Mouse (Mus musculus) lung, embryonic 15.5 days (tissue): Measurements from ENCODE around the gene Rnf26. TPM values are rescaled to one million over a fixed set of nuclear protein-coding genes. Genes with fewer than 3 reads are reported as not detected.

Experiments
- ATAC-seq: fragments of 200-750 bp; cut with Nextera tagmentation; 2 replicates; pipeline ENCODE4 v1.8.0; 2017; ENCODE audit warnings: moderate number of reproducible peaks, borderline replicate concordance; ENCODE audit not compliant: low FRiP score, low TSS enrichment; ENCODE audit errors: extremely low read depth
- H3K27ac ChIP-seq: fragments of 300-500 bp; sonication (generic); 2 replicates; pipeline ENCODE4 v1.5.1; 2015; ENCODE audit warnings: moderate library complexity, mild to moderate bottlenecking, inconsistent platforms
- H3K27me3 ChIP-seq: fragments of 300-500 bp; sonication (generic); 2 replicates; pipeline ENCODE4 v1.6.1; 2015; ENCODE audit warnings: inconsistent platforms
- H3K36me3 ChIP-seq: fragments of 300-500 bp; sonication (generic); 2 replicates; pipeline ENCODE4 v1.6.1; 2015; ENCODE audit warnings: inconsistent platforms
- H3K4me1 ChIP-seq: fragments of 300-500 bp; sonication (generic); 2 replicates; pipeline ENCODE4 v1.6.1; 2015; ENCODE audit warnings: inconsistent platforms
- H3K4me2 ChIP-seq: fragments of 300-500 bp; sonication (generic); 2 replicates; pipeline ENCODE4 v1.6.1; 2015; ENCODE audit warnings: inconsistent platforms, mild to moderate bottlenecking, moderate library complexity
- H3K4me3 ChIP-seq: fragments of 300-500 bp; sonication (generic); 2 replicates; pipeline ENCODE4 v1.5.1; 2015; ENCODE audit warnings: mild to moderate bottlenecking, inconsistent platforms
- H3K9ac ChIP-seq: fragments of 300-500 bp; sonication (generic); 2 replicates; pipeline ENCODE4 v1.6.1; 2015; ENCODE audit warnings: inconsistent platforms
- H3K9me3 ChIP-seq: fragments of 300-500 bp; sonication (generic); 2 replicates; pipeline ENCODE4 v1.6.1; 2016; ENCODE audit warnings: inconsistent platforms
- WGBS: fragments of 180-500 bp; shearing (Covaris S2); methylation state at CpG from one replicate; pipeline ENCODE4 v1.1.7; 2015; 5-methylcytosine and 5-hydroxymethylcytosine counted together
- polyA plus RNA-seq: library from polyadenylated mRNA; unstranded; fragments of >200 nt; fragmentation: Nextera tagmentation; extraction: Ambion mirVana; gene quantifications from 2 replicates; pipeline ENCODE4 v1.2.1, GENCODE M21; 2015

Gene Rnf26
- 69.9 and 71.4 TPM in 2 replicates for polyA plus RNA-seq

GRCm38 (mm10) chr9:44113105-44113789 lies at the start of gene Rnf26, which contains the start of gene Gm49380:
Rnf26 (minus strand) TSS chr9:44113517.
Gm49380 (minus strand) TSS chr9:44113500.
- Histone ChIP-seq H3K27ac (peak within 1 kb of the TSS; percentile 85), H3K27me3 (no peaks in the 10 kb centered on the region), H3K4me1 (peaks cover 32% of the 10 kb centered on the region), H3K4me2 (peak within 1 kb of the TSS; percentile 61), H3K9ac (peak within 1 kb of the TSS; percentile 83), H3K36me3 (peaks cover 5% of the 10 kb centered on the region; the same call in 1 of the 2 replicates), H3K4me3 (peak within 1 kb of the TSS; percentile 82), H3K9me3 (no peaks in the 10 kb centered on the region)
- WGBS: 0% methylated on average over 49 of the region's 51 CpGs
- ATAC-seq: peak; percentile 94

- no peak overlapping the region for H3K9ac ChIP-seq
- H3K36me3 ChIP-seq: peaks cover 69% of the 10 kb centered on the region
- H3K4me2 ChIP-seq: no peak overlapping the region
- ATAC-seq: no peak
- 86% methylated on average over 3 of the region's 3 CpGs for WGBS
- no peaks in the 10 kb centered on the region for H3K27me3 ChIP-seq
- H3K4me1 ChIP-seq: no peaks in the 10 kb centered on the region
- H3K27ac ChIP-seq: no peak overlapping the region
- no peak overlapping the region for H3K4me3 ChIP-seq
- H3K9me3 ChIP-seq: no peaks in the 10 kb centered on the region
These were observed 46.6 kb upstream of the Rnf26 start for GRCm38 (mm10) chr9:44159886-44160285.

GRCm38 (mm10) chr9:44147290-44147689 lies 34.0 kb upstream of the Rnf26 start:
- H3K27me3 ChIP-seq: no peaks in the 10 kb centered on the region
- H3K36me3 ChIP-seq: peaks cover 38% of the 10 kb centered on the region
- no peak overlapping the region for H3K27ac ChIP-seq
- H3K9ac ChIP-seq: no peak overlapping the region
- 46% methylated on average over 3 of the region's 3 CpGs for WGBS
- no peaks in the 10 kb centered on the region for H3K4me1 ChIP-seq
- no peak for ATAC-seq
- H3K4me3 ChIP-seq: no peak overlapping the region
- no peaks in the 10 kb centered on the region for H3K9me3 ChIP-seq
- no peak overlapping the region for H3K4me2 ChIP-seq

- H3K27me3 ChIP-seq: no peaks in the 10 kb centered on the region
- H3K27ac ChIP-seq: 0 out of 2 replicates have a peak overlapping the region, but pooled peaks have one; percentile 6
- no peak overlapping the region for H3K9ac ChIP-seq
- H3K9me3 ChIP-seq: no peaks in the 10 kb centered on the region
- no peak overlapping the region for H3K4me3 ChIP-seq
- H3K4me2 ChIP-seq: no peak overlapping the region
- ATAC-seq: no peak
- no peaks in the 10 kb centered on the region for H3K4me1 ChIP-seq
- H3K36me3 ChIP-seq: peaks cover 35% of the 10 kb centered on the region
These were observed 31.4 kb upstream of the Rnf26 start for GRCm38 (mm10) chr9:44144718-44145060.

GRCm38 (mm10) chr9:44144023-44144717 lies 30.9 kb upstream of the Rnf26 start:
- no peaks in the 10 kb centered on the region for H3K9me3 ChIP-seq
- no peak overlapping the region for H3K9ac ChIP-seq

GRCm38 (mm10) chr9:44143421-44143820 lies 30.1 kb upstream of the Rnf26 start:
- no peak for ATAC-seq
- Histone ChIP-seq H3K27ac (peak overlapping the region; percentile 25; the same call in 1 of the 2 replicates), H3K9ac (no peak overlapping the region), H3K9me3 (no peaks in the 10 kb centered on the region), H3K4me3 (no peak overlapping the region), H3K27me3 (no peaks in the 10 kb centered on the region), H3K4me1 (no peaks in the 10 kb centered on the region), H3K4me2 (no peak overlapping the region), H3K36me3 (peaks cover 37% of the 10 kb centered on the region)
- 90% methylated on average over 5 of the region's 5 CpGs for WGBS

More at GRCm38 (mm10) chr9:44144023-44144717, 30.9 kb upstream of the Rnf26 start:
- Histone ChIP-seq H3K4me3 (no peak overlapping the region), H3K36me3 (peaks cover 35% of the 10 kb centered on the region), H3K4me2 (no peak overlapping the region), H3K27me3 (no peaks in the 10 kb centered on the region), H3K4me1 (no peaks in the 10 kb centered on the region), H3K27ac (0 out of 2 replicates have a peak overlapping the region, but pooled peaks have one; percentile 6)
- WGBS: 31% methylated on average over 7 of the region's 8 CpGs
- no peak; the same call in 1 of the 2 replicates for ATAC-seq

- ATAC-seq: no peak
- Histone ChIP-seq H3K4me2 (no peak overlapping the region), H3K36me3 (peaks cover 39% of the 10 kb centered on the region), H3K9ac (no peak overlapping the region), H3K27me3 (no peaks in the 10 kb centered on the region), H3K27ac (no peak overlapping the region), H3K4me3 (no peak overlapping the region), H3K4me1 (no peaks in the 10 kb centered on the region), H3K9me3 (no peaks in the 10 kb centered on the region)
- WGBS: 69% methylated on average over 5 of the region's 5 CpGs
These were observed 28.6 kb upstream of the Rnf26 start for GRCm38 (mm10) chr9:44141951-44142350.

GRCm38 (mm10) chr9:44137846-44138245 lies 24.5 kb upstream of the Rnf26 start:
- no peak overlapping the region for H3K27ac ChIP-seq
- WGBS: 44% methylated on average over 4 of the region's 4 CpGs
- no peak overlapping the region for H3K4me3 ChIP-seq
- H3K9me3 ChIP-seq: no peaks in the 10 kb centered on the region
- no peak overlapping the region for H3K9ac ChIP-seq
- ATAC-seq: no peak
- H3K4me1 ChIP-seq: peaks cover 39% of the 10 kb centered on the region
- H3K4me2 ChIP-seq: no peak overlapping the region
- peaks cover 27% of the 10 kb centered on the region for H3K36me3 ChIP-seq
- peaks cover 12% of the 10 kb centered on the region; the same call in 1 of the 2 replicates for H3K27me3 ChIP-seq

- Histone ChIP-seq H3K36me3 (peaks cover 19% of the 10 kb centered on the region), H3K27me3 (peaks cover 16% of the 10 kb centered on the region; the same call in 1 of the 2 replicates), H3K9ac (peak overlapping the region; percentile 70), H3K4me2 (peak overlapping the region; percentile 95), H3K27ac (peak overlapping the region; percentile 87), H3K4me3 (peak overlapping the region; percentile 70), H3K4me1 (peaks cover 58% of the 10 kb centered on the region), H3K9me3 (no peaks in the 10 kb centered on the region)
- 22% methylated on average over 7 of the region's 7 CpGs for WGBS
- ATAC-seq: peak; percentile 24; the same call in 1 of the 2 replicates
These were observed 22.6 kb upstream of the Rnf26 start for GRCm38 (mm10) chr9:44135731-44136411.

GRCm38 (mm10) chr9:44134851-44135730 lies 21.8 kb upstream of the Rnf26 start:
- Histone ChIP-seq H3K9me3 (no peaks in the 10 kb centered on the region), H3K36me3 (peaks cover 13% of the 10 kb centered on the region), H3K9ac (peak overlapping the region; percentile 70), H3K4me1 (peaks cover 65% of the 10 kb centered on the region), H3K4me3 (peak overlapping the region; percentile 70), H3K27me3 (peaks cover 16% of the 10 kb centered on the region; the same call in 1 of the 2 replicates), H3K27ac (peak overlapping the region; percentile 87), H3K4me2 (peak overlapping the region; percentile 95)
- 2% methylated on average over 49 of the region's 49 CpGs for WGBS
- peak; percentile 12; the same call in 1 of the 2 replicates for ATAC-seq
